Mouse (Mus musculus) intestine, embryonic 15.5 days (tissue): Measurements from ENCODE around the gene Lcmt2. TPM values are rescaled to one million over a fixed set of nuclear protein-coding genes. Genes with fewer than 3 reads are reported as not detected.

Experiments
- ATAC-seq: fragments of 200-750 bp; cut with Nextera tagmentation; 2 replicates; pipeline ENCODE4 v1.8.0; 2017; ENCODE audit warnings: moderate TSS enrichment, moderate library complexity
- H3K27ac ChIP-seq: fragments of 300-500 bp; sonication (generic); 2 replicates; pipeline ENCODE4 v1.5.1; 2015; ENCODE audit warnings: mild to moderate bottlenecking, inconsistent platforms
- H3K27me3 ChIP-seq: fragments of 300-500 bp; sonication (generic); replicated peaks from 2 replicates; pipeline ENCODE4 v1.6.1; 2015; ENCODE audit warnings: inconsistent platforms
- H3K36me3 ChIP-seq: fragments of 300-500 bp; sonication (generic); 2 replicates; pipeline ENCODE4 v1.6.1; 2015; ENCODE audit warnings: inconsistent platforms
- H3K4me1 ChIP-seq: fragments of 300-500 bp; sonication (generic); replicated peaks from 2 replicates; pipeline ENCODE4 v1.6.1; 2015; ENCODE audit warnings: inconsistent platforms
- H3K4me2 ChIP-seq: fragments of 300-500 bp; sonication (generic); replicated peaks from 2 replicates; pipeline ENCODE4 v1.6.1; 2015; ENCODE audit warnings: mild to moderate bottlenecking, inconsistent platforms
- H3K4me3 ChIP-seq: fragments of 300-500 bp; sonication (generic); replicated peaks from 2 replicates; pipeline ENCODE4 v1.5.1; 2015; ENCODE audit warnings: inconsistent platforms
- H3K9ac ChIP-seq: fragments of 300-500 bp; sonication (generic); 2 replicates; pipeline ENCODE4 v1.6.1; 2015; ENCODE audit warnings: inconsistent platforms
- H3K9me3 ChIP-seq: fragments of 300-500 bp; sonication (generic); 2 replicates; pipeline ENCODE4 v1.6.1; 2016; ENCODE audit warnings: inconsistent platforms
- WGBS: fragments of 180-500 bp; shearing (Covaris S2); methylation state at CpG from one replicate; pipeline ENCODE4 v1.1.7; 2015; 5-methylcytosine and 5-hydroxymethylcytosine counted together
- polyA plus RNA-seq: library from polyadenylated mRNA; unstranded; fragments of >200 nt; fragmentation: Nextera tagmentation; extraction: Ambion mirVana; gene quantifications from 2 replicates; pipeline ENCODE4 v1.2.1, GENCODE M21; 2015

Lcmt2 gene
- polyA plus RNA-seq, 1 experiment from 2014 or later = 20.0 TPM

DNA sequence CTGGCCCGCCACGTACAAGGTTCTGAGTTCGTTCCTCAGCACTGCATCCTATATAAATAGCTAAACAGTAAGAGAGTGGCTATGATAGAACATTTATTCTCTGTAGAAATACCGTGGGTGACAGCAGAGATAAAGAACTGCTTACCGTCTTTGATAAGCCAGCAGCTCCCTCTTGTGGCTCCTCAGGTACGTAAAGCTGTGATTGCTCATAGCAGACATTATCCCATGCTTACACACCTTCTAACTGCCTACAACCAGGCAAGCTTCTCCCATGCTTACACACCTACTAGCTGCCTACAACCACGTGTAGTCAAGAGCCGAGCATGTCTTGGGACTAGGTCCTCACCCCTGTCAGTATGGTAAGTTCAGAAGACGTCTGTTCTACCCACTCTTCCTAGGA lies 38.4 kb downstream of the Lcmt2 start:
- ATAC-seq = peak; percentile 39; the same call in 1 of the 2 replicates

DNA sequence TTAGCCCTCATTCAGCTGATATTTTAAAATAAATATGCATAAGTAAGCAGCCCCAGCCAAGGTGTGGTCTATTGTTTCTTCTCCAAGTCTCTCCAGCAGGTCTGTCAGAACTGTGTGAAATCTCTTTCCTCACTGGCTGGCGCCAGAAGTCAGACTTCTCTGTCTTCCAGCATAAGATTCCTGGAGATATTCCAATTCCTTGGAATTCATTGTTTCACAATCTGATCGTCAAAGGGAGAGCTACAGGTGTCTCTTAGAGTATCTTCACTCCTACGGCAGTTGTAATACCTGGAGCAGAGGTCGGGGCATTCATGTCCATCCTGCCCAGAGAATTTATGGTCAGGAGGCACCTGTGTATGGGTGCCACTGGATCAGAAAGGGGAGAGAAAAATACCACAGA lies 50.7 kb downstream of the Lcmt2 start:
- 65% methylated on average over 4 of the region's 4 CpGs for WGBS
- Histone ChIP-seq H3K27ac (no peak overlapping the region), H3K36me3 (no peaks in the 10 kb centered on the region), H3K9me3 (no peaks in the 10 kb centered on the region), H3K4me1 (no peaks in the 10 kb centered on the region), H3K4me2 (no peak overlapping the region), H3K4me3 (no peak overlapping the region), H3K9ac (no peak overlapping the region), H3K27me3 (no peaks in the 10 kb centered on the region; the same call in 1 of the 2 replicates)
- no peak for ATAC-seq

More for the DNA sequence above, 38.4 kb downstream of the Lcmt2 start:
- Histone ChIP-seq H3K9ac (no peak overlapping the region), H3K36me3 (no peaks in the 10 kb centered on the region), H3K4me3 (no peak overlapping the region), H3K4me1 (no peaks in the 10 kb centered on the region), H3K4me2 (peak overlapping the region; percentile 26; the same call in 1 of the 2 replicates), H3K9me3 (no peaks in the 10 kb centered on the region), H3K27me3 (no peaks in the 10 kb centered on the region), H3K27ac (no peak overlapping the region)
- WGBS = 21% methylated on average over 9 of the region's 9 CpGs

DNA sequence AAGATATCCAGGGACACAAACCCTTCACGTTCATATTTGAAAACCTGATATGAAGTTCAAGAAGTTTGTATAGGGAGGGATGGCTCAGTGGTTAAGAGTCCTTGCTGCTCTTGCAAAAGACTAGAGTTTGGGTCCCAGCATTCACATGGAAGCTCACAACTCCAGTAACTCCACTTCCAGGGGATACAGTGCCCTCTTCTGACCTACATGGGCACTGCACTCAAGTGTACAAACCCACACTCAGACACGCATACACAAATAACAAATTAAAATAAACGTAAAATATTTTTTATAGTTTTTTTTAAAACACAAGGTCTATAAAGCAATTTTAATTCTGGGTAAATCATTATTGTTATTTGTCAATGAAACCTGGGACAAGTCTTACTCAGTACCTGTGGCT lies 51.9 kb downstream of the Lcmt2 start:
- WGBS = 87% methylated on average over 3 of the region's 3 CpGs
- Histone ChIP-seq H3K4me2 (no peak overlapping the region), H3K27ac (no peak overlapping the region), H3K4me3 (no peak overlapping the region), H3K4me1 (no peaks in the 10 kb centered on the region), H3K27me3 (no peaks in the 10 kb centered on the region; the same call in 1 of the 2 replicates), H3K36me3 (no peaks in the 10 kb centered on the region), H3K9ac (no peak overlapping the region), H3K9me3 (no peaks in the 10 kb centered on the region)
- no peak for ATAC-seq

DNA sequence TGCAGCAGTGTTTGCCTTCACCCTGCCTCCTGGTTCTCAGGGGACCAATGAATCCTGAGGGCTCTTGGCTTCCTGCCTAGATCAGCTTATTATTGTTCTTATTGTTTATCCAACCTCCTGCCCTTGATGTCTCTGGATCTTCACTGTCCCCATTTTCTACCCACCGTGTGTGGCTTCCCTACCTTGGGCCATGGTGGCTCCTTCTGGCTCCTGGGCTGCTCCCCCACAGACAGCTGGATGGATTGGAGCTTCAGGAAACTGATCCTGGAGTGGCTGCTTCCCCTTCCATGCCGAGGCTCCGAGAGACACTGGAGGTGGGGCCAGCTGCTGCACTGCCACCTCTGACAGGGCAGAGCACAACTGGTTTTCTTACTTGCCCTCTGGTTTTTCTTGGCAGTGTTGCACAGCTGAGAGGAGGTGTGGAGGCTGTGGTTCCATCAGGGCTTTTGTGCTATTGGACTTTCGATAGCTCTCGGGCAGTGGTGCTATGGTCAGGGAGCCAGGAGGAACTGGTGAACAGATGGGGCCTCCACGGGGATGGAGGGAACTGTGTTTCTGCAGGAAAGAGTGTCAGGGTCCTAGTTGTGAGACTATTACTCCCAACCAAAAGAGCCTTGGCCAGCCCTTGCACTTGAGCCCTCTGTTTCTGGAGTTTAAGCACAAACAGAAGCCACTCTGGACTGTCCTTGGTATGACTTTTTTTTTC lies 54.8 kb downstream of the Lcmt2 start, which contains the start of gene Tgm5:
Gene Tgm5 (minus strand): TSS at position 362 of the 706 bp plus-strand sequence.
- H3K4me3 ChIP-seq = no peak within 1 kb of the TSS
- H3K27me3 ChIP-seq = no peaks in the 10 kb centered on the region; the same call in 1 of the 2 replicates
- no peak within 1 kb of the TSS for H3K4me2 ChIP-seq
- ATAC-seq = no peak
- 35% methylated on average over 6 of the region's 6 CpGs for WGBS
- no peaks in the 10 kb centered on the region for H3K4me1 ChIP-seq
- H3K36me3 ChIP-seq = no peaks in the 10 kb centered on the region
- no peak within 1 kb of the TSS for H3K9ac ChIP-seq
- no peaks in the 10 kb centered on the region for H3K9me3 ChIP-seq
- H3K27ac ChIP-seq = no peak within 1 kb of the TSS

DNA sequence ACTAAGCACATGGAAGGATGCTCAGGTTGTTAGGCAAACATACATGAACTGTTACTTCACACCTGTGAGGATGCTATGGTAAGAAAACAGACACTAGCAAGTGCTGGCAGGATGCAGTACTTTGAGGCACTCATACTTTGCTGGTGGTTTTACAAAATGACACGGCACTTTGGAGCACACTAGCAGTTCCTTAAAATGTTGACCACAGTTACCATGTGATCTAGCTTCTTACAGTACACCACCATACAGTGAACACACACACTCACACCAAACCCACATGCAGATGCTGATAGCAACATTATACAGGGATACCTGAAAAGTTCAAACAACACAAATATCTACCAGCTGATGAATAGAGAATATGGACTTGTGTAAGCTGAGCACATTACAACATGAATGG lies 57.8 kb downstream of the Lcmt2 start:
- Histone ChIP-seq H3K4me1 (no peaks in the 10 kb centered on the region), H3K27me3 (no peaks in the 10 kb centered on the region; the same call in 1 of the 2 replicates), H3K9me3 (no peaks in the 10 kb centered on the region), H3K4me3 (no peak overlapping the region), H3K4me2 (no peak overlapping the region), H3K27ac (no peak overlapping the region), H3K9ac (no peak overlapping the region), H3K36me3 (no peaks in the 10 kb centered on the region)
- no peak for ATAC-seq
- WGBS = 76% methylated on average over 1 of the region's 1 CpGs

Other genes starting within 250 kb of the Lcmt2 start
- gene Ubr1, start 169.9 kb downstream of the Lcmt2 start, polyA plus RNA-seq = 16.8 and 18.3 TPM in 2 replicates
- 5.1 and 5.5 TPM in 2 replicates for gene Tmem62, start 163.6 kb downstream of the Lcmt2 start, polyA plus RNA-seq
- 32.6 and 32.8 TPM in 2 replicates for gene Ccndbp1, start 132.2 kb downstream of the Lcmt2 start, polyA plus RNA-seq
- 2.5 and 2.6 TPM in 2 replicates for gene Epb42, start 103.6 kb downstream of the Lcmt2 start, polyA plus RNA-seq
- 0.08 TPM in 1 of 2 replicates, not detected in the other for gene Tgm5, start 54.8 kb downstream of the Lcmt2 start, polyA plus RNA-seq
- 0.20 and 0.23 TPM in 2 replicates for gene Tgm7, start 30.9 kb downstream of the Lcmt2 start, polyA plus RNA-seq
- 17.7 and 18.2 TPM in 2 replicates for gene Adal, start 225 bp downstream of the Lcmt2 start, polyA plus RNA-seq
- gene Tubgcp4, start 30.0 kb upstream of the Lcmt2 start, polyA plus RNA-seq = 38.2 and 44.2 TPM in 2 replicates
- gene Zscan29, start 30.5 kb upstream of the Lcmt2 start, polyA plus RNA-seq = 8.6 and 8.9 TPM in 2 replicates
- gene Trp53bp1, start 130.8 kb upstream of the Lcmt2 start, polyA plus RNA-seq = 40.1 and 43.4 TPM in 2 replicates
- 2.7 and 4.2 TPM in 2 replicates for gene Map1a, start 148.9 kb upstream of the Lcmt2 start, polyA plus RNA-seq
- gene Ppip5k1, start 214.7 kb upstream of the Lcmt2 start, polyA plus RNA-seq = 15.4 and 16.3 TPM in 2 replicates
- gene Ckmt1, start 217.1 kb upstream of the Lcmt2 start, polyA plus RNA-seq = 417 and 490 TPM in 2 replicates
- gene Strc, start 246.5 kb upstream of the Lcmt2 start, polyA plus RNA-seq = not detected in 2 replicates